Mouse (Mus musculus): Measurements from ENCODE around the gene Bsn.

- TF ChIP-seq REST (IDR thresholded peaks at IDR 0.05; ENCODE audit: insufficient read depth, insufficient read length) (no peak), MYOG (IDR thresholded peaks at IDR 0.05; ENCODE audit: control insufficient read depth in 1 of 3, insufficient read depth in 1 of 3, insufficient read length in 2 of 3, low read depth in 2 of 3) (no peak), POLR2A (IDR thresholded peaks at IDR 0.05; ENCODE audit: insufficient read length, low read depth) (no peak), USF1 (IDR thresholded peaks at IDR 0.05; ENCODE audit: low read depth) (no peak), TCF12 (IDR thresholded peaks at IDR 0.05; ENCODE audit: insufficient read depth, poor library complexity, severe bottlenecking) (no peak), MYOD1 (IDR thresholded peaks at IDR 0.05; ENCODE audit: control insufficient read depth in 1 of 3, insufficient read length in 2 of 3, low read depth in 2 of 3) (no peak), MAX (IDR thresholded peaks at IDR 0.05; ENCODE audit: low read depth) (no peak), TCF3 (IDR thresholded peaks at IDR 0.05; ENCODE audit: insufficient read length, low read depth) (no peak)
Measured at GRCm38 (mm10) chr9:108234682-108235081, 44.5 kb upstream of the Bsn start.
